Mouse (Mus musculus) kidney, postnatal 10 days (tissue): ENCODE data around the gene Pbrm1.
A peak's percentile ranks its signal among the peaks of the same experiment; 100 is the strongest.

Experiments
- DNase-seq: peaks from one replicate; pipeline ENCODE4 v3.0.0; 2021; ENCODE audit warnings: mixed read lengths

Gene Pbrm1

GRCm38 (mm10) chr14:31018860-31019291 lies at the start of gene Pbrm1, which contains the start of gene Gnl3:
Gene Pbrm1, plus strand, starts transcription at chr14:31019138.
Gene Gnl3, minus strand, starts transcription at chr14:31019152.
- DNase-seq, result peak; percentile 99

DNA sequence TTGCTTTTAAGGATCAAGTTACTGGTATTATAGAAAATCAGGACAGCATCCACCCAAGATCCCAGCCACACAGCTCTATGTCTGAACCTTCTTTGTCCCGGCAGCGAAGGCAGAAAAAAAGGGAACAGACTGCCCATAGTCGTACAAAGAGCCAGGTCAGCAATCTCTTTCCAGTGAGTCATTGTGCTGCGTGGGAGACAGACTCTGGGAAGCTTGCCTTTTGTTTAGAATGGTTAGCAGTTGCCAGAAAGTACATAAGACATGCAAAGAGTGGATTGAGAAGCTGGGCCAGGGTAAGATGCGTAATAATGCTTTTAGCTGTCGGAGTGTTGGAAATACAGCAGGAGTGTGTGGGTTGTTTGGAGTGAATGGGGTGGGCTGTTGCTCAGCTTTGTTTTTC lies 44.7 kb upstream of the Pbrm1 start:
- DNase-seq, result peak; percentile 44

DNA sequence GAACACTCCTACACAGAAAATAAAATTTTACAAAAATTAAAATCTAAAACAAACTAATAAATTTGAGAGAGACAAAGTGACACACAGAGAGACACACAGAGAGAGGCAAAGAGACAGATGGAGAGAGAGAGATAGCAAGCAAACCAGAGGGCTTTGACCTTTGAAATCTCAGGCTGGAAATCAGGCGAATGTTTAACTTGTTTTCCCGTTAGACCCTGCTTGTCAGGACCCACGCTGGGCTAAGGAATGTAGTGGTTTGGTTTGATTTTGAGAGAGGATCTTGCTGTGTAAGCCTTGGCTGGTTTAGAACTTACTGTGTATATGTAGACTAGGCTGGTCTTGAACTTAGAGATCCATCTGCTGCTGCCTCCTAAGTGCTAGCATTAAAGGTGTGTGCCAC lies 42.7 kb upstream of the Pbrm1 start:
- peak; percentile 24 for DNase-seq

- no peak for DNase-seq
Measured at GRCm38 (mm10) chr14:30996417-30996816, 22.5 kb upstream of the Pbrm1 start.

DNA sequence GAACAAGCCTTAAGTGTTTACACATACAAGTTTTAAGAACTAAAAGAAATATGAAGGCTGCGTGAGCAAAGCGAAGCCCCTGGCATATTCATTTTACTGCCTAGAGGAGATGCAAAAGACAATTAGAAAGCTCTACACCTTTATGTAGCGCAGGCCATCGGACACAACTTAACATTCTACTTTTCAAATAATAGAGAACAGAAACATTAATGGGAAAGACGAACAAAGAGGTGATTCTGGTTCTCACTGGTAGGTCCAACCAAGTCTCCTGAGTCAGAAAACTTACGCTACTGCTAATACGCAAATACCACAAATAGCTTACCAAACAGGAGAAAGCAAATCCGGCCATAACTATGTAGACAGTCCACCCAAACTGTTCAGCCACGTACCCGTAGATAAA lies 18.6 kb upstream of the Pbrm1 start:
- no peak for DNase-seq

GRCm38 (mm10) chr14:31000816-31001306 lies 18.1 kb upstream of the Pbrm1 start:
- no peak for DNase-seq

DNA sequence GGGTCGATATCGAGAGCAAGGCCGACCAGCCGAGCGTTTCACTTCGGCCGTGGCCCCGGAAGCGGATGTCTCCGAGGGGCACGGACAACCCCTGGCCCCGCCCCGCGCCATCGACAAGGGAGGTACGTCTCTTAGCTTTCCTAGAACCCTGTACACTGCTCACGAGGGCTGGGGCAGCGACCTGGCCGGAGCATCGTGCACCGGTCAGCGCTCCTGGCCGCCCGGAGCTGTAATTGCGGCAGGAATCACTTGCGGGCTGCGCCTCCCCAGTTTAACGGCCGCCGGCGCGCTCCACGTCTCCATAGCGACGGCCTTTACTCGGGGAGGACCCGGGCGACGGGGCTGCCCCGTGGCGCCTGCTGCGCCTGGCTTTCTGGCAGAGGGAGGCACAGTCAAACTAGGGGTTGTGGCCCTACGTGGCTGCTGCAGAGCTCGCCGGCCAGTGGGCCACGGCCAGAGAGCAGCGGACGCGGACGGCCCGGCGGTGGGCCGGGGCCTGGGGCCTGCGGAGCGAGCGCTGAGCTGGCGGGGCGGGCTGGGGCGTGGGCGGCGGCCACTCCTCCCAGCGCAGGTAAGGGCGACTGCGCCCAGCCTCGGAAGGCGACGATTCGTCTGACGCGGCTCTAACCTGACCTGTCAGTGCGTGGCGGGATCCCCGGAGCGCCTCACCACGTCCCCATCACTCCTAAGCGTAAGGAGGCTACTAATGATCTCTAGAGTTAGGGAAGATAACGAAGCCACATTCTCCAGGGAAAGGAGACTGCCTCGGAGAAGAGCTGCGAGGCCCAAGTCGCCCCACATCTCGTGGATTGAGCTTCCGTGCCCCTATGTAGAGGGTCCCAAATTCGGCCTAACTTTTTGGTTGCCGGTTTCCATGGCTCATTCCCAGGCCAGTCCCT lies 17.4 kb upstream of the Pbrm1 start, which contains the start of the genes Glt8d1 and Spcs1:
Gene Glt8d1 (plus strand): TSS at position 94 of the 899 bp plus-strand sequence.
Gene Spcs1 (minus strand): TSS at position 366 of the 899 bp plus-strand sequence.
- DNase-seq, result peak; percentile 92

DNA sequence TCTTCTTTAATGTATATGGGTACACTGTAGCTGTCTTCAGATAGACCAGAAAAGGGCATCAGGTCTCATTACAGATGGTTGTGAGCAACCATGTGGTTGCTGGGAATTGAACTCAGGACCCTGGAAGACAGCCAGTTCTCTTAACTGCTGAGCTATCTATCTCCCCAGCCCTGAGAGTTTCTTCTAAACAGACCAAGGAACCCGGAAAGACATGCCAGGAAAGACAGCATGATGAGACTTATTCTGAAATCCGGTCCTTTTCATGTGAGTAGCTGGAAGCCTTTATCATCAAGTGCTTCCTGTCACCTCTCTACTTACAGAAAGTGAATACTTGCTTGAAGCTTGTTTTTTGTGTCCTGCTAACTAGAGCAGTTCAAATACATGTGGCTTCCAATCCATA lies 14.4 kb upstream of the Pbrm1 start:
- no peak for DNase-seq

GRCm38 (mm10) chr14:31006779-31007178 lies 12.2 kb upstream of the Pbrm1 start:
- no peak for DNase-seq

DNA sequence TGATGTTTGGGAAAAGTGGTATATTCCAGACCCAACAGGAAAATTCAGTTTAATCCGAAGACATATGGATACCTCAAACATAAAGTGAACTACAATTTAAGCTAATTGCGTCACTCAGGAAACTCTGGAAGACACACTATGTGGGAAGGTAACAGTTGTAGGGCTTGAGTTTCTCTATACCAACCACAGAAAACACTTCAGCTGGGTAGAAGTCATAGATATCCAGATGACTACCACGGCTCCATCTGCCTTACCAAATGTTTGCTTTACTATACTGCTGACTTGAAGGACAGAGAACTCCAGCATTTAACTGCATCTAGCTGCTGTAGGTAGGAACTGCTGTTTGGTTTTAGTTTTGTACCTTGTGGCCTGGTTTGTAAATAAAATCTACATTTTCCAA lies 7.3 kb upstream of the Pbrm1 start:
- no peak for DNase-seq

DNA sequence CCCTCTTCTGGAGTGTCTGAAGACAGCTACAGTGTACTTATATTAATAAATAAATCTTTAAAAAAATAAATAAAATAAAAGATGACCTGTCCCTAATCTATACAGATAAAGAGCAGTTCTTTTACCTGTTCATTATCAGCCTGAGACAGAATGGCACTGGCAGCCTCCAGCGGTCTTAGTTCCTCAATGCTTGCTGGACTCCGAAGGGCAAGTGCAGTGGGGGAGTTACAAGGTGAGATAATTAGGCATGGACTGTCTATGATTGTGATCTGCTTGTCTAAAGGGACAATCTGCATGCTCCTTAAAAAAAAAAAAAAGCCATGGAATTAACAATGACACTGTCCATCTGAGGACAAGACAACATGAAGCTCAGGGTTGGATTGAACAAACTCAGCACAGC lies 5.0 kb upstream of the Pbrm1 start:
- no peak for DNase-seq

GRCm38 (mm10) chr14:31016063-31016462 lies 2.9 kb upstream of the Pbrm1 start:
- DNase-seq, result no peak

DNA sequence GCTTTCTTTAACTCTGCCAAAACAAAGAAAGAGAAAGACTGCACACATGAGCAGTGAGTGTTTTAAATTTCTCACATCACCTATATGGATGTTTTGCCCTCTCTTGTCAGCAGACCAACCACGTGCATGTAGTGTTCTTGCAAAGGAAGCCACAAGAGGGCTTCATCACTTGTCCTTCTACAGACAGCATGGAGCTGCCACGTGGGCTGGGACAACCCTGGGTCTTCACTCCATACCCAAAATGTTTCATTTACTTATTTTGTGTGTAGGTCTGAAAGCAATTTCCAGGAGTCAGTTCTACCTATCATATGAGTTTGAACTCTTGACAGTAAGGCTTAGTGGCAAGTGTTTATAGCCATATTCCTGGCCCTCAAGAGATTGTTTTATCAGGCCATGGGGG lies 1.1 kb upstream of the Pbrm1 start:
- no peak for DNase-seq

DNA sequence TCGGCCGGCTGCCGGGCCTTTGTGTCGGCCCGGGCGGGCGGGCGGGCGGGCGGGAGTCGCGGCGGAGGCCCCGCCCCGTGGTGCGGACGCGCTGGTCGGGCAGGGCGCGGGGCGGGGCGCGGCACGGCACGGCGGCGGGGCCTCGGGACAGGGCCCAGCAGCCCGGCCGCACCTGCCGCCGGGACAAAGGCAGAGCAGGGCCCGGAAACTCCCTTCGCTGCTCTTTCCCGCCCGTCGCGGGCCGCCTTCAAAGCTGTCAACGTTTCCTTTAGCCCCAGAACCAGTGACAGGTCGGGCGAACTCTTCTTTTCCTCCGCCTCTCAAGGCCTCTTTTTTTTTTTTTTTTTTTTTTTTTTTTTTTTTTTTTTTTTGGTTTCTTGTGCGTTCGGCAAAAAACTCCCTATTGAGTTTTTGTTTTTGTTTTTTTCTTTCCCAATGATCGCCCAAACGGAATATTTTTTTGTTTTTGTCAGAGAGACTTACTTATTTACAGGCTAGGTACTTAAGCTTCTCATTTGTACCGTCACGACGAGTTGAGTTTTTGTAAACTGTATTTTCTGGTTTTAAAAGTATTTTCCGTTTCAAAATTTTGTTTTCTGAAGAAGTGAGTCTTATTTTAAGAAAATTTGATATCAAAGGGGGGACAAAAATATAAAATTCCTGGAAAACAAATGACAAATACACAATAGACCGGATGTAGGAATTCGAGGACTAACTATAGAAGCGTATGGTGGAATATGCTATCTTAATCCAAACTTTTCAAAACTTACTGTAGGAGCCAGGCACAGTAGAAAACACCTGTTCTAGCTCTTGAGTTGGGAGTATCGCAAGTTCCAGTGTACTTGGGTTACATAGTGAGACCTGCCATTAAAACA lies 630 bp downstream of the Pbrm1 start:
- peak; percentile 89 for DNase-seq

- DNase-seq, result peak; percentile 16
Measured at GRCm38 (mm10) chr14:31022579-31022978, 3.6 kb downstream of the Pbrm1 start.

DNA sequence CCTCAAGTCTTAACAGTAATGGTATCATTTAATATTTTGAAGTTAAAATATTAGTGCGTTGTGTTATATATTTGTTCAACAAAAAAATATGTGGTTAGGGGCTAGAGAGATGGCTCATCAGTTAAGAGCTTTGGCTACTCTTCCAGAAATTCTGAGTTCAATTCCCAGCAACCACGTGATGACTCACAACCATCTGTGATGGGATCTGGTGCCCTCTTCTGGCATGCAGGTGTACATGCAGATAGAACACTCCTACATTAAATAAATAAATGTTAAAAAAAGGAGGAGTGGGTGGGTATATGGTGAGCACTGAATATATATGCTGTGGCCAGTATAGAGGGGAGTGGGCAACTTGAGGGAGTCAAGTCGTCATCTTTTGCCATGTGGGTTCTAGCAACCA lies 6.8 kb downstream of the Pbrm1 start:
- no peak for DNase-seq

GRCm38 (mm10) chr14:31045296-31045695 lies 26.4 kb downstream of the Pbrm1 start:
- no peak for DNase-seq

GRCm38 (mm10) chr14:31045817-31046216 lies 26.9 kb downstream of the Pbrm1 start:
- DNase-seq, result no peak

DNA sequence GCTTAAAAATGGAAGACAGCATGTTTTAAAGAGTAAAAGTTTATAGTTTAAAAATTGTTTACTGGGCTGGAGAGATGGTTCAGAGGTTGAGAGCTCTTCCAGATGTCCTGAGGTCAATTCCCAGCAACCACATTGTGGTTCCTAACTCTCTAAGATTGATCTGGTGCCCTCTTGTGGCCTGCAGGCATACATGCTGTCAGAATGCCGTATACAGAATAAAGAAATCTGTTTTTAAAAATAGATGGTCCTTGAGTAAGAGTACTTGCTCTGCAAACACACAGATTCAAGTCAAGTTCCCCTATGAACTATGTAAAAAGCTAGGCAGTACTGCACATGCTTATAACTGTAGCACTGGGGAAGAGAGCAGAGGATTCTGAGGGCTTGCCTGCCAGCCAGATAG lies 43.3 kb downstream of the Pbrm1 start:
- peak; percentile 23 for DNase-seq

- no peak for DNase-seq
Measured at GRCm38 (mm10) chr14:31069086-31069733, 50.3 kb downstream of the Pbrm1 start.

GRCm38 (mm10) chr14:31078597-31079208 lies 59.8 kb downstream of the Pbrm1 start:
- no peak for DNase-seq

DNA sequence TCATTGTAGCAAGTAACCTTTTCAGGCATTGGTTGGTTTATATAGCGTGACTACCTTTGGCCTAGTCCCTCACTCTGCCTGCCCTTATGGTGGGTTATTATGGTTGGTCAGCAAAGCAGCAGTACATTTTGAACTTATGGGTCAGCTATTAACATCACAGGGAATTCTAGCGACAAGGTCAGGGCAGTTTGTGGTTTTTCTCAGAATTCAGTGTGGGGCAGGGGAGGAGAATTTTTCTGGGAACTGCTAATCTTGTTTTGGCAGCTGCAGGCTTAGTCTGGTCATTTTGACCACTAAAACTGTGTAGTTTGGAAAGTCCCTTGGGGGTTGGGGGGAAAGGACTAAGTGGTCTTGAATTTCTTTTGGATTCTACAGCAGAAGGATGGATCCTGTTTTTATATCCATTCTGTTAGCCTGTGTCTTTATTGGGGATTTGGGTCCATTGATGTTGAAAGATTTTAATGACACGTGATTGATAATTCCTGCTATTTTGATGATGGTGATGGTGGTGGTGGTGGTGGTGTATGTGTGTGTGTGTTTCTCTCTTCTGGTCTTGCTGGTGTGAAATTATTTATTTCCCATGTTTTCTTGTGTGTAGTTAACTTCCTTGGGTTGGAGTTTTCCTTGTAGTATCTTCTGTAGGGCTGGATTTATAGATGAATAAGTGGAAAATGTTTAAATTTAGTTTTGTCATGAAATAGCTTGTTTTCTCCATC lies 60.5 kb downstream of the Pbrm1 start:
- no peak for DNase-seq
